Mouse (Mus musculus): Measurements from ENCODE around the gene Slc6a19. TPM values are rescaled to one million over a fixed set of nuclear protein-coding genes. Genes with fewer than 3 reads are reported as not detected.

Slc6a19 gene
- polyA plus RNA-seq, 1 experiment from 2014 or later = 0.52 TPM

DNA sequence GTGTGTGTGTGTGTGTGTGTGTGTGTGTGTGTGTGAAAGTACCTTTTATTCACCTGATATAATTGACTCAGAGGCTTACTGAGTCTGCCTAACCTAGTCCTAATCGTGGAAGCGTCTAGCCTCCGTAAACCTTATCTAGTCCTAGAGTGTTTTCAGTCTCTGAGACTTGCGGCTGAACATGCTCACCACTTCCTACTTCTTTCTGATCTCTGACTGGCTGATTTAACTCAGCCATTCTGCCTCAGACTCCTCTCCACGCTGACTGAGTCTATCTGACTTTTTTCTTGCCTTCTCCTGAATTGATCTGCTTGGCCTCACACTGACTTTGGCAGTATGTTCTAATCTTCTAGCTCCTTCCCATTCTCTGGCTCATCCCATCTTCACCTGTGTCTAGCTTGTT lies 20.6 kb upstream of the Slc6a19 start:
- Histone ChIP-seq H3K36me3 (ENCODE audit: control insufficient read depth, insufficient read depth, low read length) (no peaks in the 10 kb centered on the region), H3K27me3 (ENCODE audit: control insufficient read depth, insufficient read depth, low read length) (no peaks in the 10 kb centered on the region), H3K27ac (ENCODE audit: low read depth, low read length) (no peak overlapping the region), H3K4me1 (ENCODE audit: control insufficient read depth, insufficient read depth, low read length) (no peaks in the 10 kb centered on the region), H3K9ac (ENCODE audit: low read length) (no peak overlapping the region), H3K4me2 (ENCODE audit: low read depth) (no peak overlapping the region), H3K9me3 (ENCODE audit: control insufficient read depth, low read length) (no peaks in the 10 kb centered on the region), H3K4me3 (ENCODE audit: low read depth, low read length) (no peak overlapping the region)
- no peak for DNase-seq (ENCODE audit: low spot score)
- no peak for ATAC-seq (ENCODE audit: insufficient read depth, low FRiP score, low TSS enrichment)
- WGBS = 91% methylated on average over 5 of the region's 5 CpGs

DNA sequence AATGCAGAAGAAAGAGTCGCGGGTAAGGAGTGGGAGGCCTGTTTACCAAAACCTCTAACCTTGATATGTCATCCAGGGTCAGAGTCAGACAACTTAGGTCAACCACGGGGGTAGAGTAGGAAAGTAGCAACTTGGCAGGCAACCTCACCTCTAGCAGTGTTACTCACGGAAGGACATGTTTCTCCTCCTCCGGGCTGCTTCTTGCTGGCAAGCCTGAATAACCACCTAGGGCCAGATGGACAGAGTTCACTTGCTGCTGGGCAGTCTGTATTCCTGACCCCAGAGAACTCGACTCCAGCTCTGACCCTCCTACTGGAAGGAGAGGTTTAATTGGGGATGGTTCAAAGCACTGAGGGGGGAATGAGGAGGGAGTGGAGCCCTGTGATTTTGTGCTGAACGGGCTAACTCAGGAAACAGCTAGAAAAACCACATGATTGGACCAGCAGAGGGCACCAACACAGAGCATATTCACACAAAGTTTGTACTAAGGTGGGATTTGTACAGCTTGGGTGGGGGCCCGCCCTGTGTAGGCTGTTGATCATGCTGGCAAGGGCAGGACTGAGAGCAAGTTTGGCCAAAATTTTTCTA lies 18.5 kb upstream of the Slc6a19 start:
- no peaks in the 10 kb centered on the region for H3K27me3 ChIP-seq (ENCODE audit: control insufficient read depth, insufficient read depth, low read length)
- no peaks in the 10 kb centered on the region for H3K4me1 ChIP-seq (ENCODE audit: control insufficient read depth, insufficient read depth, low read length)
- H3K36me3 ChIP-seq (ENCODE audit: control insufficient read depth, insufficient read depth, low read length) = no peaks in the 10 kb centered on the region
- no peak overlapping the region for H3K4me2 ChIP-seq (ENCODE audit: low read depth)
- DNase-seq (ENCODE audit: low spot score) (peak; percentile 27), ATAC-seq (ENCODE audit: insufficient read depth, low FRiP score, low TSS enrichment) (no peak)
- H3K27ac ChIP-seq (ENCODE audit: low read depth, low read length) = no peak overlapping the region
- no peak overlapping the region for H3K9ac ChIP-seq (ENCODE audit: low read length)
- 46% methylated on average over 8 of the region's 8 CpGs for WGBS
- H3K4me3 ChIP-seq (ENCODE audit: low read depth, low read length) = no peak overlapping the region
- no peaks in the 10 kb centered on the region for H3K9me3 ChIP-seq (ENCODE audit: control insufficient read depth, low read length)

DNA sequence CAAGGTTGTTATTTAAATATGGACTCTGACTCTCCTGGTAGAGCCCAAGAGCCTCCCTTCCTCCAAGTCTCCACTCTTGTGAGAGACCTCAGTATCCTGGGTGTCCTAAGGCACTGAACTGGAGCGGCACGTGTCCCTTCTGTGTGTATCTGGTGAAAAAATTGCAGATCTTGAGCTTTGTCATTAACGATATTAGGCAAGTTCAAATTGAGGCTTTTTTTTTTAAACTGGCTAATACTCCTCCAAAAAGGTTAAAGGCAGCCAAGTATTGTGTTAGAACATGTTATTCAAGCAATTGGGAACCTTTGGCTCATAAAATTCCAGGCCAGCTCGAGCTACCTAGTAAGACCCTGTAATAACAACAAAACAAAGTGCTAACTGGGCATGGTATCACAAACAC lies 15.6 kb upstream of the Slc6a19 start:
- Histone ChIP-seq H3K9ac (ENCODE audit: low read length) (no peak overlapping the region), H3K9me3 (ENCODE audit: control insufficient read depth, low read length) (no peaks in the 10 kb centered on the region), H3K4me1 (ENCODE audit: control insufficient read depth, insufficient read depth, low read length) (no peaks in the 10 kb centered on the region), H3K4me3 (ENCODE audit: low read depth, low read length) (no peak overlapping the region), H3K27ac (ENCODE audit: low read depth, low read length) (no peak overlapping the region), H3K27me3 (ENCODE audit: control insufficient read depth, insufficient read depth, low read length) (no peaks in the 10 kb centered on the region), H3K36me3 (ENCODE audit: control insufficient read depth, insufficient read depth, low read length) (no peaks in the 10 kb centered on the region), H3K4me2 (ENCODE audit: low read depth) (no peak overlapping the region)
- DNase-seq (ENCODE audit: low spot score) (no peak), ATAC-seq (ENCODE audit: insufficient read depth, low FRiP score, low TSS enrichment) (no peak)
- WGBS = 87% methylated on average over 4 of the region's 4 CpGs

DNA sequence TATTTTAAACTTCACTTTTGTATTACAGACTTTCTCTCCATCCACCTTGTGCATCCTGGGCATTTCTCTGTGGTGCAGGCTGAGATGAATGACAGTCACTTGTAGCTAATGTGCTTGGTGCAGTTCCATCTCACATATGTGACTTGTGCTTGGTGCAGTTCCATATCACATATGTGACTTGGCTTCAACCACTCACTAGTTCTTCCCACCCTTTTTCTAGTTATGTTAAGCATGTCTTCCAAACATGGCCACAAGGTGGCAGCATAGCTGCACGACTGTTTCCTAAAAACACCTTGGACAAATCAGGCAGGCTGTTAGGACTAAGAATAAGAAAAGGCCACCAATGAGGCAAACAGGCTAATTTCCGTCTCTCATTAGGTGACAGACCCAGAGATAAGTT lies 13.6 kb upstream of the Slc6a19 start:
- no peak for ATAC-seq (ENCODE audit: insufficient read depth, low FRiP score, low TSS enrichment)
- WGBS = 4% methylated on average over 2 of the region's 2 CpGs
- H3K36me3 ChIP-seq (ENCODE audit: control insufficient read depth, insufficient read depth, low read length) = no peaks in the 10 kb centered on the region
- H3K27ac ChIP-seq (ENCODE audit: low read depth, low read length) = no peak overlapping the region
- H3K27me3 ChIP-seq (ENCODE audit: control insufficient read depth, insufficient read depth, low read length) = no peaks in the 10 kb centered on the region
- H3K9ac ChIP-seq (ENCODE audit: low read length) = no peak overlapping the region
- H3K4me3 ChIP-seq (ENCODE audit: low read depth, low read length) = no peak overlapping the region
- H3K4me2 ChIP-seq (ENCODE audit: low read depth) = no peak overlapping the region
- H3K9me3 ChIP-seq (ENCODE audit: control insufficient read depth, low read length) = no peaks in the 10 kb centered on the region
- DNase-seq (ENCODE audit: low spot score) = peak; percentile 83
- no peaks in the 10 kb centered on the region for H3K4me1 ChIP-seq (ENCODE audit: control insufficient read depth, insufficient read depth, low read length)

DNA sequence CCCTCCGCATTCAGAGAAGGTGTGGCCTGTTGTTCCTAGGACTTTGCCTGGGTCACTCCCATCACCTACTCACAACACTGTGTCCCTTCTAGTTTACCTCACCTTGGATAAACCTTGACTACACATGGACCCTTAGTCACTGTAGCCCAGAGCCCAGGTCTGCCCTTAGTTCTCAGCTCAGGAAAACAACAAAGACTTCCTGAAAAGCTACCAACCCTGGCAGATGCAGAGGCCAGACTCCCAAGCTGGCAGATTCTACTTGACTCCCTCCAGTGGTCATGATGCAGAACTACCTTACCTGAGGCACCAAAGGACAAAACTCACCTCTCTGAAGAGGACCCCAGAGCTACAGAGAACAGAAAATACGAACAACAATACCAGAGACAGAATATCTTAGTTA lies 9.4 kb upstream of the Slc6a19 start:
- Histone ChIP-seq H3K4me1 (ENCODE audit: control insufficient read depth, insufficient read depth, low read length) (no peaks in the 10 kb centered on the region), H3K4me3 (ENCODE audit: low read depth, low read length) (no peak overlapping the region), H3K9ac (ENCODE audit: low read length) (no peak overlapping the region), H3K4me2 (ENCODE audit: low read depth) (no peak overlapping the region), H3K27me3 (ENCODE audit: control insufficient read depth, insufficient read depth, low read length) (no peaks in the 10 kb centered on the region), H3K9me3 (ENCODE audit: control insufficient read depth, low read length) (no peaks in the 10 kb centered on the region), H3K36me3 (ENCODE audit: control insufficient read depth, insufficient read depth, low read length) (no peaks in the 10 kb centered on the region), H3K27ac (ENCODE audit: low read depth, low read length) (no peak overlapping the region)
- DNase-seq (ENCODE audit: low spot score) = no peak
- ATAC-seq (ENCODE audit: insufficient read depth, low FRiP score, low TSS enrichment) = no peak
- 72% methylated on average over 2 of the region's 2 CpGs for WGBS

DNA sequence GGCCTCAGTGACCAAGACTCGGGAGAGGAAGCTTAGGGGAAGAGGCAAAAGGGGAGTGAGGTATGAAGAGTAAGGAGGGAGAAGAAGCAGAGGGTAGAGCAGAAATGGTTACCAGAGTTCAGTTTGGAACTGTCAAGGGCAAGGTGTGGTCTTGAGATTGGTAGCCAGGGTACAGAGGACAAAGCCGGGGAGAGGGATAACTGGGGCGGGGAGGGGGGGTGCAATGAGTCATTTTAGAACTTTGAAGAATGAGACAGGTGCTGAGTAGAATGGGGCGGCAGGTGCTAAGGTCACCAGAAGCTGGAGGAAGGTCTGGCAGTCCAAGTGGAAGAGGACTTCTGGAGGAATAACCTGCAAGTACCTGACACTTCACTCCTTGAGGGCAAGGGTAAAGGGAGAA lies 8.5 kb upstream of the Slc6a19 start:
- Histone ChIP-seq H3K36me3 (ENCODE audit: control insufficient read depth, insufficient read depth, low read length) (no peaks in the 10 kb centered on the region), H3K9ac (ENCODE audit: low read length) (no peak overlapping the region), H3K4me2 (ENCODE audit: low read depth) (no peak overlapping the region), H3K9me3 (ENCODE audit: control insufficient read depth, low read length) (no peaks in the 10 kb centered on the region), H3K4me3 (ENCODE audit: low read depth, low read length) (no peak overlapping the region), H3K4me1 (ENCODE audit: control insufficient read depth, insufficient read depth, low read length) (no peaks in the 10 kb centered on the region), H3K27ac (ENCODE audit: low read depth, low read length) (no peak overlapping the region), H3K27me3 (ENCODE audit: control insufficient read depth, insufficient read depth, low read length) (no peaks in the 10 kb centered on the region)
- 77% methylated on average over 4 of the region's 4 CpGs for WGBS
- DNase-seq (ENCODE audit: low spot score) (no peak), ATAC-seq (ENCODE audit: insufficient read depth, low FRiP score, low TSS enrichment) (no peak)

DNA sequence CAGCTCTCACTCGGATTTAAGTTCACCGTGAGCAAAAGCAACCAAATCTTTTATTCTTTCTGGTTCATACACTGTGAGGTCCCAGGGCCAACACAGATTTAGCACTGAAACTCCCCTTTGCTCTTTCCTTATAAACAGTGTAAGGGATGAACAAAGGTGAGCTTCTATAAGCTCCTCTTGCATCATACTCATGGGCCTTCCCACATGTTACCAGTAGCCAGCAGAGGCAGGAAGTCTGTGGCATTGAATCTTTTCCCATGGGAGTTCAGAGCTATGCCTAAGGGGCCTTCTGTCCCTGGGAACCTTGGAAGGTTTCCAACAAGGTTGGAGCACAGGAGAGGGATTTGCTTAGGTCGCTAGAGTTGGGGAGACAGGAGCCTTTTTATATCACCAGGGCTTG lies 7.6 kb upstream of the Slc6a19 start:
- DNase-seq (ENCODE audit: low spot score) = no peak
- H3K27me3 ChIP-seq (ENCODE audit: control insufficient read depth, insufficient read depth, low read length) = no peaks in the 10 kb centered on the region
- no peak overlapping the region for H3K9ac ChIP-seq (ENCODE audit: low read length)
- WGBS = 87% methylated on average over 3 of the region's 3 CpGs
- no peak overlapping the region for H3K4me2 ChIP-seq (ENCODE audit: low read depth)
- no peak for ATAC-seq (ENCODE audit: insufficient read depth, low FRiP score, low TSS enrichment)
- no peaks in the 10 kb centered on the region for H3K9me3 ChIP-seq (ENCODE audit: control insufficient read depth, low read length)
- no peak overlapping the region for H3K4me3 ChIP-seq (ENCODE audit: low read depth, low read length)
- H3K36me3 ChIP-seq (ENCODE audit: control insufficient read depth, insufficient read depth, low read length) = no peaks in the 10 kb centered on the region
- H3K4me1 ChIP-seq (ENCODE audit: control insufficient read depth, insufficient read depth, low read length) = no peaks in the 10 kb centered on the region
- no peak overlapping the region for H3K27ac ChIP-seq (ENCODE audit: low read depth, low read length)

DNA sequence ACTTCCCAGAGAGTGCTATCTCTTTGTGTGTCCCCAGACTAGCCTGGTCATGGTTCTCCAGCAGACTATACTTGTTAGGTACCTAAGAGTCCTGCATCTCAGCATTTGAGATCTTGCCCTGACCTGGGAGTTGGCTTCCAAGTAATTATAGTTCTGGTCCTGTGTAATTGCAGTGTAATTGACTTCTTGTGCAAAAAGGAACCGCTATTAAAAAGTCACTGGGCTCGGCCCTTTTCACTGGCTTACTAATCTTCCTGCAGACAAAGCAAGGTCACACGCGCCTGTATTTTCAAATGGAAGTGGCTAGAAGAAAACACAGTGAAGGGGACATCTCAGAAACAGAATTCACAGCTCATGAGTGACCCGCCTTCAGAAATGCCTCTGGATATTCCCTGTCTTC lies 7.1 kb upstream of the Slc6a19 start:
- Histone ChIP-seq H3K27ac (ENCODE audit: low read depth, low read length) (no peak overlapping the region), H3K4me3 (ENCODE audit: low read depth, low read length) (no peak overlapping the region), H3K27me3 (ENCODE audit: control insufficient read depth, insufficient read depth, low read length) (no peaks in the 10 kb centered on the region), H3K9ac (ENCODE audit: low read length) (no peak overlapping the region), H3K9me3 (ENCODE audit: control insufficient read depth, low read length) (no peaks in the 10 kb centered on the region), H3K4me1 (ENCODE audit: control insufficient read depth, insufficient read depth, low read length) (no peaks in the 10 kb centered on the region), H3K36me3 (ENCODE audit: control insufficient read depth, insufficient read depth, low read length) (no peaks in the 10 kb centered on the region), H3K4me2 (ENCODE audit: low read depth) (no peak overlapping the region)
- ATAC-seq (ENCODE audit: insufficient read depth, low FRiP score, low TSS enrichment) (no peak), DNase-seq (ENCODE audit: low spot score) (no peak)
- WGBS = 89% methylated on average over 5 of the region's 5 CpGs

DNA sequence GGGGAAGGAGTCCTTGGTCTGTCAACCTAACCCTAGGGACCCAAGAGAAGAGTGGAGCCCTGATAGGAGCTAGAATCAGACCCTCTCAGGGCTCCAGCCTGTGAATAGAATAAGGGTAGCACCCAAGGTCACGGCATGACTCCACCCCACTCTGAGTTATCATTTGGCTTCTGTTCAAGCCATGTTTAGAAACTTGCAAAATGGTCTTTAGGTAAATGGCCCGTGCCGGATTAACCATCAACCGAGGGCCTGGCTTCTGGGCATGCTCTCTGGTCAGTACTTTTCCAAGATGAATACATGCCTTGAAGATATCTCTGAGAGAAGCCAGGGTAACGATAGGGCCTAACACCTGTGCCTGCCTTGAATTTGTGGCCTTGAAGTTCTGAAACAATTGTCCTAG lies 6.6 kb upstream of the Slc6a19 start:
- ATAC-seq (ENCODE audit: insufficient read depth, low FRiP score, low TSS enrichment) = no peak
- WGBS = 95% methylated on average over 5 of the region's 5 CpGs

More for the DNA sequence above, 6.6 kb upstream of the Slc6a19 start:
- DNase-seq (ENCODE audit: low spot score) = no peak
- no peaks in the 10 kb centered on the region for H3K27me3 ChIP-seq (ENCODE audit: control insufficient read depth, insufficient read depth, low read length)
- no peak overlapping the region for H3K27ac ChIP-seq (ENCODE audit: low read depth, low read length)
- H3K36me3 ChIP-seq (ENCODE audit: control insufficient read depth, insufficient read depth, low read length) = no peaks in the 10 kb centered on the region
- no peaks in the 10 kb centered on the region for H3K9me3 ChIP-seq (ENCODE audit: control insufficient read depth, low read length)
- no peak overlapping the region for H3K4me3 ChIP-seq (ENCODE audit: low read depth, low read length)
- H3K4me2 ChIP-seq (ENCODE audit: low read depth) = no peak overlapping the region
- H3K9ac ChIP-seq (ENCODE audit: low read length) = no peak overlapping the region
- H3K4me1 ChIP-seq (ENCODE audit: control insufficient read depth, insufficient read depth, low read length) = no peaks in the 10 kb centered on the region
